Mouse (Mus musculus) heart, embryonic 14.5 days (tissue): Measurements from ENCODE around the gene Ly6g6e. TPM values are rescaled to one million over a fixed set of nuclear protein-coding genes. Genes with fewer than 3 reads are reported as not detected.

ENCODE experiments used
- ATAC-seq: fragments of 200-750 bp; cut with Nextera tagmentation; 2 replicates; pipeline ENCODE4 v1.8.0; 2017; ENCODE audit warnings: low read depth, moderate TSS enrichment; ENCODE audit not compliant: insufficient number of reproducible peaks, insufficient read depth, low FRiP score
- H3K27ac ChIP-seq, 2 experiments: fragments of 200-500 bp in 1 of 2; fragments of 300-500 bp in 1 of 2; sonication (generic) in 1 of 2; replicated peaks in 1 of 2; 2 replicates each; pipeline ENCODE4 v1.5.1; 2012 to 2014; ENCODE audit warnings: low read depth in 2 of 2, low read length in 2 of 2, control low read depth in 1 of 2, mild to moderate bottlenecking in 1 of 2, mixed read lengths in 1 of 2; ENCODE audit not compliant: control insufficient read depth in 1 of 2, insufficient read depth in 1 of 2
- H3K27me3 ChIP-seq: fragments of 300-500 bp; sonication (generic); 2 replicates; pipeline ENCODE4 v1.6.1; 2014; ENCODE audit warnings: mild to moderate bottlenecking, low read length, control low read depth; ENCODE audit not compliant: control insufficient read depth, insufficient read depth
- H3K36me3 ChIP-seq: fragments of 300-500 bp; sonication (generic); 2 replicates; pipeline ENCODE4 v1.6.1; 2014; ENCODE audit warnings: mild to moderate bottlenecking, control low read depth, low read length, mixed read lengths; ENCODE audit not compliant: control insufficient read depth, insufficient read depth
- H3K4me1 ChIP-seq, 2 experiments: fragments of 200-500 bp in 1 of 2; fragments of 300-500 bp in 1 of 2; sonication (generic) in 1 of 2; 2 replicates each; pipeline ENCODE4 v1.6.1; 2012 to 2014; ENCODE audit warnings: low read length in 2 of 2, control low read depth in 1 of 2, mixed read lengths in 1 of 2; ENCODE audit not compliant: control insufficient read depth in 2 of 2, insufficient read depth in 2 of 2
- H3K4me2 ChIP-seq: fragments of 300-500 bp; sonication (generic); 2 replicates; pipeline ENCODE4 v1.6.1; 2014; ENCODE audit warnings: mild to moderate bottlenecking, low read length
- H3K4me3 ChIP-seq, 2 experiments: fragments of 200-500 bp in 1 of 2; fragments of 300-500 bp in 1 of 2; sonication (generic) in 1 of 2; 2 replicates each; pipeline ENCODE4 v1.5.1; 2012 to 2014; ENCODE audit warnings: low read length in 2 of 2, mild to moderate bottlenecking in 2 of 2, control low read depth in 1 of 2, low read depth in 1 of 2, moderate library complexity in 1 of 2; ENCODE audit not compliant: control insufficient read depth in 1 of 2, insufficient read depth in 1 of 2
- H3K9ac ChIP-seq: fragments of 300-500 bp; sonication (generic); 2 replicates; pipeline ENCODE4 v1.6.1; 2014; ENCODE audit warnings: mild to moderate bottlenecking, low read length
- H3K9me3 ChIP-seq: fragments of 300-500 bp; sonication (generic); 2 replicates; pipeline ENCODE4 v1.6.1; 2016; ENCODE audit warnings: low read length, control low read depth; ENCODE audit not compliant: control insufficient read depth
- WGBS: fragments of 180-500 bp; shearing (Covaris S2); extraction: QIAGEN DNeasy Blood & Tissue Kit; methylation state at CpG from one replicate; pipeline ENCODE4 v1.1.7; 2014; 5-methylcytosine and 5-hydroxymethylcytosine counted together
- polyA plus RNA-seq: library from polyadenylated mRNA; unstranded; fragments of >200 nt; fragmentation: Nextera tagmentation; extraction: Ambion mirVana; gene quantifications from 2 replicates; pipeline ENCODE4 v1.2.1, GENCODE M21; 2014

Ly6g6e gene
- polyA plus RNA-seq, 1 experiment from 2014 or later = 0.32 TPM

DNA sequence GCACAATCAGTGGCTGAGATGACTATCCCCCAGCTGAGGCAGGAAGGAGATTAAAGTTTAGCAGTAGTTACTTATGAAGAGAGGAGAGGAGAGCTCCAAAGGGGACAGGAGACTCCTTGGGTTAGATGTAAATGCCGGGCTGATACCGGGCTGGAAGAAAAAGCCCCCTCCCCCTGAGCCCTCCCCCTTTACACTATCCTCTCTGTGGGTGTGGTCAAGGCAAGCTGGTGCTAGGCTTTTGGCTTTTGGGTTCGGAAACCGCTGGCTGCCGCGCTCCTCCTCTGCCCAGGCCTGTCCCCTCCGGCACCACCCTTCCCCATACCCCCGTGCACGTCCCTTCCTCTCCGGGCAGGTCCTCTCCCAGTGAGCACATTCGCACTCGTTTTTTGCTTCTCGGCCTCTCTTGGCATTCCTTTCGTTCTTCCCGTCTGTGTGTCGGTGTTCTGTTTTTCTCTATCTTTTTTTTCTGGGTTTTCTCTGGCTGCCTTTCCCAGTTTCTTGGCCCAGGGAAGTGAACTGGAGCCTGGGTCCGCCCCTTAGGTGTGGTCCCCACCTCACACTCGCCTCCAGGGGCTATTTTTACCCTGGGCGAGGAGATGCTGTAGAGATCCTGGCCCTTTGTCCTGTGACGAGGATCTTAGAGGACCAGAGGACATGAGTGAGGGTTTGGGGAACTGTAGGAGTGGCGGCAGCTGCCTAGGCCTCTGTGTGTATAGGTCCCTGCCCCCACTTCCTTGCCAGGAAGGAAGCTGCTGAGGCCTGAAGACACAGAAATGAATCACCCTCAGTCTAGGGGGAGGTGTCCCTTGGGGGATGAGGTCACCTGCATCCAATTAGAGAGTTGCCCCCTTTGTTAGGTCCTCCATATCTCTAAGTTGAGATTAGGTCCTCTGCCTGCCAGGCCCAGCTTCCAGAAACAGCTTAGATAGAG is 25.3 kb upstream of the Ly6g6e start:
- Histone ChIP-seq H3K9ac (peak overlapping the region; percentile 94), H3K9me3 (no peaks in the 10 kb centered on the region), H3K27ac (peak overlapping the region; percentile 99), H3K4me1 (peaks cover 23 to 38% of the 10 kb centered on the region in 2 experiments), H3K27me3 (no peaks in the 10 kb centered on the region), H3K4me2 (peak overlapping the region; percentile 75), H3K36me3 (peaks cover 43% of the 10 kb centered on the region), H3K4me3 (peak overlapping the region; percentile 55 to 63)
- peak; percentile 78 for ATAC-seq
- WGBS = under 1% methylated on average over 21 of the region's 21 CpGs

DNA sequence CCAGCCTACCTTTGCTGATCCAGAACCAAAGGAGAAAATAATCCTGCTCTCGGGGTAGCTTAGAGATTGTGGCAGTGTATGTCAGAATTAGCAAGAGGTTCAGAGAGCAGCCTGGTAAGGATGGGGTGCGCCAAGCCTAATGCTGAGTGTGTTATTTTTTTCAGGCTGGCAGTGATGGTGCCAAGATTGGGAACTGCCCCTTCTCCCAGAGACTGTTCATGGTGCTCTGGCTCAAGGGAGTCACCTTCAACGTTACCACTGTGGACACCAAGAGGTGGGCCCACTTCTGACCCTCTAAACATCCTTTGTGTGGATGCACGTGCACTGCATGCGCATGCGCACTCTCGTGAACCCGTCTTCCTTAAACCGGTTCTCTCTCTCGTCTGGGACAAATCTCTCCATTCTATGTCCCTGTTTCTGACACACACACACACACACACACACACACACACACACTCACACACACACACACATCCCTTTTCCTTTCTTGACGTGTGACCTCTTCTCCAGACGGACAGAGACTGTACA is 24.4 kb upstream of the Ly6g6e start:
- Histone ChIP-seq H3K27me3 (no peaks in the 10 kb centered on the region), H3K9me3 (no peaks in the 10 kb centered on the region), H3K4me2 (peak overlapping the region; percentile 75), H3K9ac (peak overlapping the region; percentile 94), H3K4me1 (peaks cover 23 to 33% of the 10 kb centered on the region in 2 experiments), H3K4me3 (peak overlapping the region; percentile 55 to 63), H3K27ac (peak overlapping the region; percentile 99), H3K36me3 (peaks cover 52% of the 10 kb centered on the region)
- no peak for ATAC-seq
- 57% methylated on average over 12 of the region's 12 CpGs for WGBS

DNA sequence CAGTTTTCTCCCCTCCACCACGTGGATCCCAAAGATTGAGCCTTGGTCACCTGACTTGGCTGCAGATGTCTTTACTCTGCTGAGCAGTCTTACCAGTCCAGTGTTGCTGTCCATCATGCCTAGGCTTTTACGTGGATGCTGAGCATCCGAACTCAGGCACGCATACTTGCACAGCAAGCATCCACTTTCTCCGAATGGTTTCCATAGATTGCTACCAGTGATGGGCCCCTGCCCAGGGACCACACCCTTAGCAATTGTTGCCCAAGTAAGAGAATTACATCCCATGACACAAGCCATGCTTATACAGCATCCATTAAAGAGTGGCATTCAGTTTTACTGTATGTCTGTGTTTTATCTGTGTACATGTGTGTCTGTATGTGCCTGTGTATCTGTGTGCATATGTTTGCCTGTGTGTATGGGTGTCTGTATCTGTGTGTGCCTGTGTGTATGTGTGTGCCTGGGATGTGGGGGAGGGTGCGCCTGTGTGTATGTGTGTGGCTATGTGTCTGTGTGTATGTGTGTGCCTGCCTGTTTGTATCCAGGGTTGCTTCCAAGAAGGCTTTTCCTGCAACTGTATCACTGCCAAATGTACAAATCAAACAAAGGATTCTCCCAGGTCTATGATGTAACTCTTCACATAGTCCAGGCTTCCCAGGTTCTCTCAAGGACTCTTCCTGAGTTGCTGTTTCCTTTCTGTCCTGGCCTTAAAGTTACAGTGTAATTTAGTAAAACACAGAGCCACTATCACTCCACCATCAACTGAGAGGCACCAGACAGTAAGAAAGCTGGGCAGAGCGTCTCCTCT is 20.8 kb upstream of the Ly6g6e start:
- no peaks in the 10 kb centered on the region for H3K9me3 ChIP-seq
- WGBS = 89% methylated on average over 7 of the region's 7 CpGs
- H3K36me3 ChIP-seq = peaks cover 71% of the 10 kb centered on the region
- peaks cover 13 to 25% of the 10 kb centered on the region in 2 experiments for H3K4me1 ChIP-seq
- no peak overlapping the region for H3K9ac ChIP-seq
- no peak overlapping the region for H3K4me2 ChIP-seq
- no peaks in the 10 kb centered on the region for H3K27me3 ChIP-seq
- no peak for ATAC-seq
- 0 out of 4 replicates have a peak overlapping the region, but pooled peaks of 1 of the 2 experiments have one; percentile 19 for H3K27ac ChIP-seq
- H3K4me3 ChIP-seq = no peak overlapping the region

DNA sequence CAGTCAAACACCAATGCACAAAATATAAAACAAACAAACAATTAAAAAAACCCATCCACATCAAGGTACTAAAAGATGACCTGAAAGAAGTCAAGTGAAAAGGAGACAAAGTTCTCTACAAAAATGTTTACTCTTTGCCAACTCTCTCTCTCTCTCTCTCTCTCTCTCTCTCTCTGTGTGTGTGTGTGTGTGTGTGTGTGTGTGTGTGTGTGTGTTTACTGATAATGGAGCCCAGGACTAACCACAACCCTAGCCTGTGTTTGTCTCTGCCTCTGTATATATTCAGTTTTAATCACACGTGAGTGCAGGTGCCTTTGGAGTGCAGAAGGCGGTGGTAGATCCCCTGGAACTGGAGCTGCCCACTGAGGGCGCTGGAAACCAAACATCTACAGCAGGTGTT is 19.6 kb upstream of the Ly6g6e start:
- no peak overlapping the region for H3K9ac ChIP-seq
- no peaks in the 10 kb centered on the region for H3K9me3 ChIP-seq
- no peaks in the 10 kb centered on the region for H3K27me3 ChIP-seq
- peaks cover 12 to 24% of the 10 kb centered on the region in 2 experiments for H3K4me1 ChIP-seq
- ATAC-seq = no peak
- no peak overlapping the region for H3K4me2 ChIP-seq
- no peak overlapping the region for H3K4me3 ChIP-seq
- no peak overlapping the region for H3K27ac ChIP-seq
- H3K36me3 ChIP-seq = peaks cover 83% of the 10 kb centered on the region
- WGBS = 70% methylated on average over 3 of the region's 3 CpGs

DNA sequence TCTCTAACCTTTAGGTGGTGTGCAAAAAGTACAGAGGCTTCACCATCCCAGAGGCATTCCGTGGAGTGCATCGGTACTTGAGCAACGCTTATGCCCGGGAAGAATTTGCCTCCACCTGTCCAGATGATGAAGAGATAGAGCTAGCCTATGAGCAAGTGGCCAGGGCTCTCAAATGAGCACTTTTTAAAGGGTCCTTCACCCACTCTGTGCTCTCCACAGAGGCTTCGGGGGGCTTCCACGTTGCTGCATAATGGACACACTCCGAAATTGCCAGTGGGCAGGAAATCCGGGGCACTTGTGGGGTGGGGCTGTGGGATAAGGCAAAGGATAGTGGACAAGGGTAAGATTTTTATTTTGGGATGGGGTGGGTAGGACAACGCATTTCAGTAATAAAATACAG is 18.4 kb upstream of the Ly6g6e start:
- Histone ChIP-seq H3K4me1 (peaks cover 4 to 14% of the 10 kb centered on the region in 2 experiments), H3K27me3 (no peaks in the 10 kb centered on the region), H3K4me2 (peak overlapping the region; percentile 93; the same call in 1 of the 2 replicates), H3K27ac (peak overlapping the region; percentile 46 to 94; a peak in 3 of 4 replicates), H3K9ac (no peak overlapping the region; the same call in 1 of the 2 replicates), H3K4me3 (peak overlapping the region in 1 of 2 experiments; percentile 66; a peak in 2 of 4 replicates), H3K36me3 (peaks cover 77% of the 10 kb centered on the region), H3K9me3 (no peaks in the 10 kb centered on the region)
- no peak for ATAC-seq
- 47% methylated on average over 9 of the region's 9 CpGs for WGBS

DNA sequence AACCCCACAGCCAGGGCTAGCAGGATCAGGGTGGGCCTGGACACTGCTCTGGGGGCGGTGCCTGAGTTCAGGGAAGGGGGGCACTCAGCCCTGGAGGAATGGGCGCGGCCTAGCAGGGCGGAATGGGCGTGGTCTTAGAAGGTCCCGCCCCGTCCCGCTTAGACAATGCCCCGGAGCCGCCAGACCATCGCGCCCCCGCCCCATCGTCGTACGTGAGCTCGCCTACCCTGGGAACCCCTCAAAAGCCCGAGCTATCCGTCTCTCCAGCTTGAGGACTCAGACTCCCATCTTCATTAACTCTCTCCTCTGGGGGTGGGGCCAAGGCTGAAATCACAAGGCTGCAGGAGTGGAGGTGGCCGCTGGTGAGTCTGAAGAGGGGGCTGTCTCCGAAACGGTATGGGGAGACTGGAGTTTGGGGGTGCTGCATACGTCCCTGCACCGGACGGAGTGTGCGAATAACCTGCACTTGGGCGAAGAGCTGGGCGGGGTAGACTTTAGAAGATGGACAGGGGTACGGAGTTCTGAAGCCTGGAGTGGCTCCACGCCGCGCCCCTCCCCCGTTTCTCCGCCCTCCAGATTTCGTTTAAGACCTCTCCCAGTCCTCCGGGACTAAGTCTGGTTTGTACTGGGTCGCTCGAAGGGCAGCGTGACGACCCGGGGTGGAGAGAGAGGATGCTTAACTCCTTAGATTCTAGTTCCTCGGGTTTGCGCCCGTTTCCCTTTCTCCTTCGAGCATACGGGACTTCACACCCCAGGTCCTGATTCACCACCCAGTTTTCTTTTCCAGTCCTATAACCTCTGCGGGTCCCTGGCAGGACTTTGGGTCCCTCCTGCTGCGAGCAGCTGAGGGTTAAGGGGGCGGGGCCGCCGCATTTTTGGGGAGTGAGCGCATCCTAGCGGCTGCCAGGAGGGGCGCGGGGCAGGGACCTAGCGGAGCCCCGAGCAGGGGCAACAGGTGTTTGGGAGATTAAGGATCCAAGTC is 17.5 kb upstream of the Ly6g6e start, which contains the start of gene Ddah2:
Gene Ddah2, plus strand, starts transcription at position 125 of the 982 bp plus-strand sequence.
- H3K27me3 ChIP-seq = peaks cover 8% of the 10 kb centered on the region; the same call in 1 of the 2 replicates
- peaks cover 4 to 14% of the 10 kb centered on the region in 2 experiments for H3K4me1 ChIP-seq
- WGBS = under 1% methylated on average over 57 of the region's 57 CpGs
- H3K36me3 ChIP-seq = peaks cover 68% of the 10 kb centered on the region
- H3K4me3 ChIP-seq = peak within 1 kb of the TSS; percentile 66 to 94
- H3K9me3 ChIP-seq = no peaks in the 10 kb centered on the region
- H3K27ac ChIP-seq = peak within 1 kb of the TSS; percentile 94 to 97
- peak within 1 kb of the TSS; percentile 93 for H3K4me2 ChIP-seq
- ATAC-seq = peak; percentile 93
- peak within 1 kb of the TSS; percentile 91 for H3K9ac ChIP-seq
